ENCODE assay signal across 7 mouse cellular contexts in genomic region chr1:92902786-92903185, GRCm38 (mm10). TPM values are rescaled to one million over a fixed set of nuclear protein-coding genes. Genes with fewer than 3 reads are reported as not detected.
DNase-seq lines count a peak whose midpoint lies in the region; ATAC-seq lines count a peak whose summit lies in the region.

Gene Ankmy1 (minus strand): TSS chr1:92902906.

- peak within 1 kb of the TSS; percentile 56 for H3K4me2 ChIP-seq in kidney, embryonic 16.5 days (replicated peaks; ENCODE audit: low read depth, low read length)
- H3K4me2 ChIP-seq in liver, embryonic 13.5 days: peak within 1 kb of the TSS; percentile 35

- no peak within 1 kb of the TSS for H3K27ac ChIP-seq in kidney, embryonic 16.5 days (ENCODE audit: low read length)
- no peak within 1 kb of the TSS for H3K27ac ChIP-seq in liver, embryonic 13.5 days

- peak within 1 kb of the TSS; percentile 38 for H3K4me3 ChIP-seq in kidney, embryonic 16.5 days (ENCODE audit: low read length)
- H3K4me3 ChIP-seq in liver, embryonic 13.5 days (replicated peaks): no peak within 1 kb of the TSS

- 1% methylated on average over 15 of the region's 15 CpGs for WGBS in kidney, embryonic 16.5 days
- WGBS in liver, embryonic 13.5 days (ENCODE audit: insufficient replicate concordance): 5% methylated on average over 15 of the region's 15 CpGs

- no peaks in the 10 kb centered on the region for H3K9me3 ChIP-seq in kidney, embryonic 16.5 days (ENCODE audit: low read length)
- no peaks in the 10 kb centered on the region for H3K9me3 ChIP-seq in liver, embryonic 13.5 days (replicated peaks)

- H3K36me3 ChIP-seq in kidney, embryonic 16.5 days (ENCODE audit: insufficient read depth, low read length): no peaks in the 10 kb centered on the region
- H3K36me3 ChIP-seq in liver, embryonic 13.5 days: peaks cover 5% of the 10 kb centered on the region; the same call in 1 of the 2 replicates

- peaks cover 17% of the 10 kb centered on the region; the same call in 1 of the 2 replicates for H3K4me1 ChIP-seq in kidney, embryonic 16.5 days (ENCODE audit: insufficient read depth, low read length)
- peaks cover 18% of the 10 kb centered on the region for H3K4me1 ChIP-seq in liver, embryonic 13.5 days (replicated peaks)

- peak; percentile 24 for DNase-seq in Muller cell, postnatal 12 days (ENCODE audit: inconsistent ontology term)
- peak; percentile 65 for DNase-seq in adrenal gland, postnatal 25 days
- DNase-seq in frontal cortex, postnatal 14 days (ENCODE audit: low spot score in 2 of 2): peak; percentile 58 to 71
- peak; percentile 28 for DNase-seq in liver, embryonic 13.5 days
- peak; percentile 81 for DNase-seq in neural tube, embryonic 10.5 days (ENCODE audit: extremely low spot score, low spot score)
- peak; percentile 76 for DNase-seq in yolk sac, embryonic 10.5 days (ENCODE audit: low spot score)

- H3K9ac ChIP-seq in kidney, embryonic 16.5 days (replicated peaks; ENCODE audit: low read length): peak within 1 kb of the TSS; percentile 31; the same call in 1 of the 2 replicates
- H3K9ac ChIP-seq in liver, embryonic 13.5 days: no peak within 1 kb of the TSS

- no peaks in the 10 kb centered on the region for H3K27me3 ChIP-seq in kidney, embryonic 16.5 days (ENCODE audit: insufficient read depth, low read length)
- peaks cover 24% of the 10 kb centered on the region for H3K27me3 ChIP-seq in liver, embryonic 13.5 days

- peak; percentile 57 for ATAC-seq in kidney, embryonic 16.5 days (ENCODE audit: low FRiP score, low TSS enrichment)
- no peak for ATAC-seq in liver, embryonic 13.5 days (ENCODE audit: low read depth)

RNA-seq across cellular contexts. Expression of gene Ankmy1, which starts in this region (rescaled TPM):
- total RNA-seq in adrenal gland, postnatal 25 days (2021): 0.52 and 1.5 TPM in 2 replicates
- 0.52 and 0.63 TPM in 2 replicates for polyA plus RNA-seq in kidney, embryonic 16.5 days (2015; fragmentation: Nextera tagmentation; extraction: Ambion mirVana)
- 0.09 TPM in 1 of 2 replicates, not detected in the other for polyA plus RNA-seq in liver, embryonic 13.5 days (2015; fragmentation: Nextera tagmentation; extraction: Ambion mirVana)

Comparison
In these comparisons a context has a peak if more than half of its experiments do, and no peak if none do; other contexts are left out.
1. Peak in ATAC-seq, H3K4me3 ChIP-seq, H3K9ac ChIP-seq and H3K4me2 ChIP-seq in kidney, embryonic 16.5 days; RNA of the gene not detected or under 1 TPM.
2. Peak in DNase-seq and H3K4me2 ChIP-seq in liver, embryonic 13.5 days; RNA of the gene not detected or under 1 TPM.
3. DNase-seq: peak in every context shown above with its lines; median percentile 81 in neural tube, embryonic 10.5 days; 76 in yolk sac, embryonic 10.5 days; 65 in adrenal gland, postnatal 25 days; 64 in frontal cortex, postnatal 14 days; 28 in liver, embryonic 13.5 days; 24 in Muller cell, postnatal 12 days.